Mouse (Mus musculus): ENCODE measurements around the gene Nr3c2.

Nr3c2 gene

GRCm38 (mm10) chr8:77055492-77056021 lies 156.3 kb downstream of the Nr3c2 start:
- DNase-seq (ENCODE audit: extremely low spot score) = no peak

DNA sequence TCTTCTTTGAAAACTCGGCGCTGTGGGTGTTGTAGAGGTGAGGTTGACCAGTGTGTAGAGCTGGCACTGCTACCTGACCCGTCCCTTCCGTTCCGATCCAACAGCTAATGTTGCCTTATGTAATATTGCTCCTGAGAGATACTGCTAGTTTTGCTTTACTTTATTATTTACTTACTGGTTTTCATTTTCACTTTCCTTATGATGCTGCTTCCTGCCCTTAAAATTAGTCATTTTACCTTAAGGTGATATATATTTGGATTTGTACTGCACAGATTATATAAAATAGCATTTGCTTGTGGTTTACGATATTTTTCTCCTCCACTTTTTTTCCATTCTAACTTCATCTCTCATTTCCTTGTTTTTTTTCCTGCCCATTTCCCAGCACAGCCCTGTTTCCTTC lies 157.6 kb downstream of the Nr3c2 start:
- no peak for DNase-seq (ENCODE audit: extremely low spot score)

DNA sequence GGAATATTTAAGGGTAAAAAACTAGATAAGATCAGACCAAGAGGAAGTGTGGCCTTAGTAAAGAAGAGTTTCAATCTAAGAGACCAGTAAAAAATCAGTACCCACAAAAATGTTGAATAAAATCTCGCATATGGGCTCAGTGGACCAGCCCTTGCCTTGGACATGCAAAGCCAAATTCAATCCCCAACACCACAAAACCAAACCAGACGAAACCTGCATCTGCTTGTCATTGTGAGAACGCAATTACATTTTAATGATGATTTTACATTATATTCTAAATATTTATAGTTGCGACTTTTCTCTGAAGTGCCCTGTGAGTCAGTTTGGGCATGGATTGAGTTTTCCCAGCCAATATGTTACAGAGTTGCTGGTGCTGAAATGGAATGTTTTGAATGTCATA lies 183.4 kb downstream of the Nr3c2 start:
- no peak for DNase-seq (ENCODE audit: extremely low spot score)

DNA sequence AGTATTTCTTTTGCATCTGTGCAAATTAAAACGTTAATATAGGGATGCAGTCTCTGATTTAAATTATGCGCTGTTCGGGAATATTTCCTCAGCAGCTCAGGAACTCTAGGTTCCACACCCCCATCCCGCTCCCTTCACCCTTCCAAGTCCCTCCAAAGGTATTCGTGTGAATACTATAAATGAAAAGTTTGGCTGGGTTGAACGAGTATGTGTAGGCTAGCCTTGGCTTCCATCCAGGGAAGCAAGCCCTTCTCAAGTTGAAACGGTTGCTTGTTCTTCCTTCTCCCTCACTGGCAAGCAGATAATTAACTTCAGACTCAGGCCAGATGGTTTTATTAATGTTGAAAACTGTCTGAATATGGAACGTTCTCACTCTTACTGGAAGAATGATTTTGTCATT lies 186.8 kb downstream of the Nr3c2 start:
- DNase-seq (ENCODE audit: extremely low spot score) = no peak

GRCm38 (mm10) chr8:77096721-77097120 lies 197.5 kb downstream of the Nr3c2 start:
- no peak for DNase-seq (ENCODE audit: extremely low spot score)

GRCm38 (mm10) chr8:77098101-77098500 lies 198.9 kb downstream of the Nr3c2 start:
- no peak for DNase-seq (ENCODE audit: extremely low spot score)

GRCm38 (mm10) chr8:77100370-77100769 lies 201.1 kb downstream of the Nr3c2 start:
- DNase-seq (ENCODE audit: extremely low spot score) = no peak

DNA sequence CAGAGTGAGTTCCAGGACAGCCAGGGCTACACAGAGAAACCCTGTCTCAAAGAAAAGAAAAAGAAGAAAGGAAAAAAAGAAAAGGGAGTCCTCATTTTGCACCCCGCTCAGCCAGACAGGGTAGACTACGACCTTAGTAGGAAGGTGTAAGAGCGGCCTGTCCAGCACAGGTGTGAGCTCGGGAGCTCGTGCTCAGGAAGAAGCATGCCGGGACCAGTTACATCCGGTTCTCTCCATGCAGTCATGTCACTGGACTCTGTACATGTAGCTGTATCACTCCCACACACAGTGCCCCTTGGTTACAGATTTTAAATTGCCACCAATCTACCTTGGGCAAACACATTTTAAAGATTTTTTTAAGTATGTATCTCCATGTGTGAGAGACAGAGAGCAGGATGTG lies 203.6 kb downstream of the Nr3c2 start:
- no peak for DNase-seq (ENCODE audit: extremely low spot score)

- DNase-seq (ENCODE audit: extremely low spot score) = no peak
Measured at GRCm38 (mm10) chr8:77112719-77113118, 213.5 kb downstream of the Nr3c2 start.

GRCm38 (mm10) chr8:77114769-77115168 lies 215.5 kb downstream of the Nr3c2 start:
- no peak for DNase-seq (ENCODE audit: extremely low spot score)

DNA sequence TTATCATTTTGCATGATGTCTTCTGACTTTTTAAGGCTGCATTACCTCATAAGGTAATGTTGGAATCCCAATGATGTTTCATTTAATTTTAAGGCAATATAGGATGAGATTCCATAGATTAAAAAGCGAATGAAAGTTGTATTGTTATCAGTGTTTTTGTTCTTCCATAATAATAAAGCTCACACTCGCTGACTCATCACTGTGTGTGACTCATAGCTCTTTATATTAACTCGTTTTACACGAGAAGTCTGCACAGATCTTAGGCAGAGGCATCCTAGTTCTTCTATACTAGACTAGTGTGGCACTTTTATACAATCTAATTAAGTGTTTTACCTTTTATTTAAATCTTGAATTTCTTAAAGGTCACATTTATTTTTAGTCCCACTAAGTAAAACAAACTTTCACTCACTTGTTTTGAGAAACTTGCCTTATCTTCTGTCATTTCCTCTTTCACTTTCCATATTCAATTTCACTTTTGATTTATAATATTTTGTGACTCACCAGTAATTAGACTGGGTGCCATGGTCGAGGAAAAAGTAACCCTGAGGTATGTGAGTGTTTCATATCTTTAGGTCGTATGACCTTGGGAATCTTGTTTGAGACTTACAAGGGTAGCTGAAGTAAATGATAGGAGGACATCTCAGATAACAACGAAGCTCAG lies 217.3 kb downstream of the Nr3c2 start:
- DNase-seq (ENCODE audit: extremely low spot score) = no peak

DNA sequence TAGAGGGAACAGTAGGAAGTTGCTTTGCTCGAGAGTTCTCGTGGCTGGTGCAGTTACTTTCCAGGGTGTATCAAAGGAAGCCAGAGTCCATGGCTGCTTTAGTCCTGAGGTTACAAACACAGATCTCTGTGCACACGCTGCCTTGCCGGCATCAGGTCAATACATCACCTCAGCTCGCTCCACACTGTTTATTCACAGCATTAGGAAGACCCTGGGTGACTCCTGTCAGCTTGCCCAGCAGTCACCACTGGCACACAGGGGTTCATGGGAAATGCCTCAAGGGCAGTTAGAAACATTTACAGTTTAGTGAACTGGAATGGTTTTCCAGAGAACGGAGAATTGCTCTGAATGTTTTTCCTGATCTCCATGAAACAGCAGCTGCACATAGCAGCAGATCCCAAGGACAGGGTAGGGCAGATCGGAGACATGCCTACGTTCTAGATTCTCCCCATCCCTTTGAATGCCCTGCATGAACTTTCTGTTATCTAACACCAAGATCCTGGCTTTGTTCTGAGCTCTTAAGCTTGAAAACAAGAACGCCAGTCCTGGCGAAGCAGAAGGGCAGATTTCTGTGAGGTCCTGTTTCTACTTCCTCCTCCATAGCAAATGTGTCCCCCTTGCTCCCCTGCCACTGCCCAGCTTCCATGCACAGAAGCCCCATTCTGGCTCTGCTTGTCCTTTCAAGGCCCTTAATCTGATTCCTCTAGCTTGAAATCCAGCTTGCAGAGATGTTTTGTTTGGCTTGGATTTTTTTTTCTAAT lies 221.7 kb downstream of the Nr3c2 start:
- no peak for DNase-seq (ENCODE audit: extremely low spot score)

GRCm38 (mm10) chr8:77121571-77121890 lies 222.3 kb downstream of the Nr3c2 start:
- DNase-seq (ENCODE audit: extremely low spot score) = no peak

DNA sequence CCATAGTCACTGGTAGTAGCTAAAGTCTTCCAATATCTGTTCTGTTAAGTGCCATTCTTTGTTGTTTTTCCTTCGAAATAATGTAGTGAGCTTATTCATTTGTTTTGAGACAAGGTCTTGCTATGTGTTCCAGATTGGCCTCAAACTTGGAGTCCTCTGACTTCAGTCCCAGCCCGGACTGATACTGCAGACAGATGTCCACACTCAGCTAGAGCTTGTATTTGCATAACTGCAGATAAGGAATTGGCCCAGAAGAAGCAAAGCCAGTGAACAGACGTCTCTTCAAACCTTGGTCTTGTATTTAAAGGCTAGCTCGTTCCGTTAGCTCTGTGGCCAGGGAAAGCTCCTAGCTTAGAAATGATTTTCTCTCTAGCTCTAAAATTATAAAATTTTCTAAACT lies 223.1 kb downstream of the Nr3c2 start:
- DNase-seq (ENCODE audit: extremely low spot score) = no peak

DNA sequence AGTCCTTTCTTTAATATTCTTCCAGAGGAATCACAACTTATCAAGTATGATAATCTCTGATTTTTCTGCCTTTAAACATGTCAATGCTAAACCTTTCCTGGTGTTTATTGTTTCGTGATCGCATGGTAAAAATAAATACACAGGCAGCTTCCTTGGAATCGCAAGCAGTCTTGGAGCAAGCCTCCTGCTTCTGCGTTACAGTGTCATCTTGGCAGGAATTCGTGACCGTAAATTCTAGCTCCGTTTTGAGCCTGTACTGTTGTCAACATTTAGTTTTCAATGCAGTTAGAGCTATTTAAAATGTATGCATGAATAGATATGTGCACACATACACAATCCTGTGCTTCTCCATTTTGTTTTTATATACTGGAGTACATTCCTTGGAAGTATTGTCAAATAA lies 226.5 kb downstream of the Nr3c2 start:
- DNase-seq (ENCODE audit: extremely low spot score) = no peak

DNA sequence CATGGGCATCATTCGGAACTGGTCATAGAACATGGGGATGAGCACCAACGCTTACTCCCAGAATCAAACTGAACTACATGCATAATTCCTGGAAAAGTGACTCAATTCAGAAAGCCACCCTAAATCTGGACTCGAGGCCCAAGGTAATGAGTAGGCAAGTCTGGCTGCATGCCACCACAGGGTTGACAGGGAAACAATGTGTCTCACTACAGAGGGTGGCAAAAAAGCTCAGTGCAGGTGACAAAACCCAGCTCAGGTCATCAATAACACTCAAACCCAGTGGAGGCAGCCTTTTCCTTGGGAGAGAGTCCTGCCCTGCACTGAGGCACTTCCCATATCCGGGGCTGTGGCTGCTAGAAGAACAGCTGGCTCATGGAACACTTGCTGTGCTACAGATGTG lies 228.8 kb downstream of the Nr3c2 start:
- DNase-seq (ENCODE audit: extremely low spot score) = no peak

DNA sequence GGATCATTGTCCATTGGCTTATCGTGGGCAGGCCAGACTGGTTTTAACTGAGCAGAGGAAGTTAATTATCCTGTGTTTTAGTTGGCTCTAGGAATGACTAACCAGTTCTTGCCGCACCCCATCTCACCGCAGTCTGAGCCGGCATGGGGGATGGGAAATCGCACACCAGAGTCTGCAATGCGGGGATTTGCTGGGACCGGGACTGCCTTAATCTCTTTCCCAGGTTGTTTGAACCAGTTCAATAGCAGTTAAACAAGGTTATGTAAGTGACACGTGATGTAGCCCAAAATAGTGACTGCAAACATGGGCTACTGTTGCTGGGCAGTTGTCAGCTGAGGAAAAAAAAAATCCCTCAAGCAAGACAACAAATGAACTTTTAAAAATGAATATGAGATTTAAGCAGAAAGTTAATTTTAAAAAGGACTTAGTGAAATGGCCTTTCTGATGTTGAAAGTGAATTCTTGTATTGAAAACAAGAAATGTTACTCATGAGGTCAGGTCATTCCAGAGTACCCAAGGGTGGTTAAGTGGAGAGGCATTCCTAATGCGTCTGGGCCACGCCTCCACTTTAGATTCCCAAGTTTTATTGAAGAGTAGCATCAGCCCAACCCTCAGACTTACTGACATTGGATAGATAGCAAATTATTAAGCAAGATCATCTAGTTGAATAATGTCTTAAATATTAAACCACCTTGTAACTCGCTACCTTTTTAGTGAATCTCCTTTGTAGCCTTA lies 233.8 kb downstream of the Nr3c2 start:
- DNase-seq (ENCODE audit: extremely low spot score) = peak; percentile 41

DNA sequence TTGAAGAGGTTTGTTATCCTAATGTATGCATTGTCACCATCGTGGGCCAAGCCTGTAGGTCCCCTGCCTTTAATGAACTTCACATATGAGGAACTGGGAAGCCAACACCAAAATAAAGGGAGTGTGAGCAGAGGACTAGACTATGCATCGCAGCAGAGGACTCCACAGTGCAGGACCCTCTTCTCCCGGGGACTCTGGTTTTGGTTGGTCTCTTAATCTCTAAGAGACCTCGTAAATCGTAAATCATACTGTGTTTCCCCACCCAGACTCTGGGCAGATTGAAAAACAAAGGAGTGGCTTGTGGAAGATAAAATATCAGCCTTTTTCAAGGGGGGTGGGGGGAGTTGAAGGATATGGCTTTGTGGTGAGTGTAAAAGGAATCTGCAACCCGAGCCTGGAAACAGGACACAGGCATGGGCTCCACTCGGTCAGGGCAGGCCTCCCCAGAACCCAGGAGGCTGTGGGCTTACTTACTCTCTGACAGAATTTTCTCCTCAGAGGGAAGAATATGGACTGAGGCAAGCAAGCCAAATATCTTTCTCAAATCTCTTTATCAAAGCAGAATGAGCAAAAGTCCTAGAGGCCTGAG lies 234.6 kb downstream of the Nr3c2 start:
- DNase-seq (ENCODE audit: extremely low spot score) = no peak

GRCm38 (mm10) chr8:77145285-77145684 lies 246.0 kb downstream of the Nr3c2 start:
- no peak for DNase-seq (ENCODE audit: extremely low spot score)

DNA sequence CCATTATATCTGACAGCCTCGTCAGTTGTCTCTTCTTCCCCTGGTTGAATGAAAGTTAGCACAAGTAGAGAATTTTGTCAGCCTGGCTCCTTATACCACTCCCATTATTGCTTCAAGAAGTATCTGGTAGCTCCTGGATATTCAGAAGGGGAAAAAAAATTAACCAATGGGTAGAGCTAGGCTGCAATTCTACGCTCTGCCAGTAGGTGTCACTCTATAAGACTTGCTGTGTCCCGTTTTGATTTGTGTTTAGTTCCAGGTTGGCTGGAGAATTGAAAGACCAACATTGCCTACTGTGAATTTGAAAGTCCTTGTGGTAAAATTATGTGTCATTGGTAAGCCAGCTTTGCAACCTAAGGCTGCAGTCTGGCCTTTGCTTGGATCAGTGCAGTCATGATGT lies 255.3 kb downstream of the Nr3c2 start:
- no peak for DNase-seq (ENCODE audit: extremely low spot score)

- no peak for DNase-seq (ENCODE audit: extremely low spot score)
Measured at GRCm38 (mm10) chr8:77169320-77169719, 270.1 kb downstream of the Nr3c2 start.

GRCm38 (mm10) chr8:77169757-77170438 lies 270.7 kb downstream of the Nr3c2 start:
- no peak for DNase-seq (ENCODE audit: extremely low spot score)

Measured in embryo, embryonic 9.5 days (tissue).